Mouse (Mus musculus) megakaryocyte-erythroid progenitor cell, adult 5-6 weeks (primary cell): ENCODE measurements around the gene Rxfp2. TPM values are rescaled to one million over a fixed set of nuclear protein-coding genes. Genes with fewer than 3 reads are reported as not detected.

Experiments
- ATAC-seq: replicated peaks from 2 replicates; pipeline ENCODE4 v1.8.0; 2016; ENCODE audit warnings: mild to moderate bottlenecking, inconsistent platforms; ENCODE audit not compliant: severe bottlenecking, poor library complexity, low FRiP score, low TSS enrichment
- total RNA-seq, 2 experiments: library from RNA; stranded (forward) in 1 of 2; stranded (reverse) in 1 of 2; fragments of 200-1000, 215-1000 nt in 1 of 2; fragments of >200 nt in 1 of 2; fragmentation: Nextera tagmentation in 1 of 2; gene quantifications; 2 replicates each; pipeline ENCODE4 v1.2.3; 2014 to 2017

The Rxfp2 gene
- total RNA-seq, 2 experiments from 2014 or later, result not detected

DNA sequence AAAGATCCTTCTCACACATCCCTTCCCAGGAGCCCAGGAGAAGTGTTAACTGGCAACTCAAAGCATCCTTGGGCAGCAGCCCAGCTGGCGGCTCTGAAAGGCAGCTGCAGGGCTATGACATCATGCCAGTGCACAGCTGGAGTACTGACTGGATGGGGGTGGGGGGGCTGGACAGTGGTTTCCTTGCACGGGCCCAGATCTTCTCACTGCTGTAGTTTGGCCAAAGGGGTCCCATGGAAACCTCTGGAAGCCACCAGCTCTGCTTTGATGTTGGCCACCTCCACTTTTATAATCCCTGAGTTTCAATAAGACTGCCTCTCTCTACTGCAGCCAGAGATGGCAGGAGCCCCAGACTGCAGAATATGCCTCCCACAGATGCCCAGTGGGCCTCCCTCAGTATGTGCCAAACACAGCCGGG is 13.6 kb downstream of the Rxfp2 start:
- ATAC-seq, result no peak

GRCm38 (mm10) chr5:150036286-150036685 is 17.8 kb downstream of the Rxfp2 start:
- ATAC-seq, result no peak

GRCm38 (mm10) chr5:150036918-150037317 is 18.4 kb downstream of the Rxfp2 start:
- no peak for ATAC-seq

GRCm38 (mm10) chr5:150044533-150044932 is 26.1 kb downstream of the Rxfp2 start:
- ATAC-seq, result no peak

DNA sequence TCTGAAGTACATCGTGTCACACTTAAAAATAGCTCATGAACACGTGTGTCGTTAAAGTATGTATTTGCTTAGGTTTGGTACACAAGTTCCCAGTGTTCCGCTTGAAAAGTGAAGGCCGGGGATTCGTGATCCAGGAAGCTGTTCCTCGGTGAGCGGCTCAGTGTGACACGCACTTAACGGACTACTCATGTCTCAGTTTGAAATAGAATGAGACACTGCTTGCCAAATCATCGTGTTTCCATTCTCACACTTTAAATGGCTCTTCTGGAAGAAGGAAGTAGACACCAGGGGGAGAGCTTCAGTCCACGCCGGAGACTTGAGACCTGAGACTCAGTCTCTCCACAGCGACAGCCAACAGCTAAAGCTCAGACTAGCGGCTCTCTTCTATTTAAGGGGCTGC is 28.0 kb downstream of the Rxfp2 start:
- no peak for ATAC-seq

DNA sequence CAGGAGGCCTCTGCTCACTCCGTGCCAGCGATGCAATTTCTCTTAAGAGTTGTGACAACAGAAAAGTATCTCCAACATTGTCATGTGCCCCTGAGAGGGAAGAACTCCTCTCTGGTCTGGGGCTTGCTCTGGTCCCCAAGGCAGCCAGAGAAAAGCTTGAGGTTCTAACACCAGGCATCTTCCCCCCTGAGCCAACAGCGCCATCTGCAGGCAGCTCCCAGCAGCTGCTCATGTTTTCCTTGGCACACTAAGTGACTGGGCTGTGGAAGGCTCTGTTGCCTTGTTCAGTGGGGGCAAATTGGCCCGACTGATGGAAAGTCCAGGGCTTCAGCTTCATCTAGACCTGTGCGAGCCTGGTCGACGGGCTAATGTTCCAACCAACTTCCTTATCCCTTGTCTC is 31.5 kb downstream of the Rxfp2 start:
- ATAC-seq, result 0 out of 2 replicates have a peak, but pooled peaks have one; percentile 23

- peak; percentile 79 for ATAC-seq
Measured at GRCm38 (mm10) chr5:150051828-150052227, 33.4 kb downstream of the Rxfp2 start.

DNA sequence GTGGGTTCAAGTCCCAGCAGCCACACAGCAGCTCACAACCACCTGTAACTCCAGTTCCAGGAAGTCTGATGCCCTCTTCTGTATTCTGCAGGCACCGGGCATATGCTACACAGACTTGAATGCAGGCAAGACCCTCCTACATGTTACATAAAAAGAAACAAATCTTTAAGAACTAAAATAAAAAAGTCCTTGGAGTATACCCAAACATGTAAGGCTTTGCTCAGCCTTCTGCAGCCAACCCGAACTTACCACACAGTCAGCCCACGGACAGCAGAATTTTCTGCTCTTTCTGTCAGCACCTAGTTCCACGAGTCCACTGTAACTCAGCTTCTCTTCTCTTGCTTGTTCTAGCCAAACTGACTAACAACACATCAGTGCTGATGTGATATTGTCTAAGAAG is 34.8 kb downstream of the Rxfp2 start:
- no peak for ATAC-seq

DNA sequence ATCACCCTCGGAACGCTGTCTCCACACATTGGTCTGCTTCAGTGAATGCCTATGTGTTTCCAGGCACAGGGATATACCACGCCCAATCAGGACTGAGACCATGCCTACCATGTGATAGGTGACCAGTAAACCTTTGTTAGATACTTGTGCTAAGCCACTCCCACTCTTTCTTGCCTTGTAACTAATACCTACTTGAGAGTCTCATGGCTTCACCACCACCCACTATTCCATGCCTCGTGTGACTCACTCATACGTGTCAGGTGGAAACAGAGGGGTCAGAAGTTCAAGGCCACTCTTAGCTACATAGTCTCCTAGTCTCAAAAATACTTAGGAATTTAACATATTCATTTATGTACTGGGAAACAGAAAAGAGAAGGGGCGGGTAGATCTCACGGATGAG is 35.5 kb downstream of the Rxfp2 start:
- ATAC-seq, result no peak

DNA sequence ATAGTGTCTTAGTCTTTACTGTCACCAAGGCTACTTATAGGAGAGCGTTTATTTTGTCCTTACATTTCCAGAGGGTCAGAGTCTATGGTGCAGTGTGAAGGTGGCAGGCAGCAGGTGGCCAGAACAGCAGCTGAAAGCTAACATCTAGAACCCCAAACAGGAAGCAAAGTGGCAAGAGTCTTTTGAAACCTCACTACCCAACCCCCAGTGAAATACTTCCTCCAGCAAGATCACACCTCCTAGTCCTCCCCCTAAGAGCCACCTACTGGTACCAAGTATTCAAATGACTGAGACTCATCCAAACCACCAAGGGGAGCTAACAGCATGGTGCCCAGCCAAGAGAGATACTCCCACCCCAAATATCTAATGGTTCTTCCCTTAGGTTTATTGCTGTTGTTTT is 36.8 kb downstream of the Rxfp2 start:
- ATAC-seq, result no peak

- ATAC-seq, result no peak
Measured at GRCm38 (mm10) chr5:150056056-150056455, 37.6 kb downstream of the Rxfp2 start.

DNA sequence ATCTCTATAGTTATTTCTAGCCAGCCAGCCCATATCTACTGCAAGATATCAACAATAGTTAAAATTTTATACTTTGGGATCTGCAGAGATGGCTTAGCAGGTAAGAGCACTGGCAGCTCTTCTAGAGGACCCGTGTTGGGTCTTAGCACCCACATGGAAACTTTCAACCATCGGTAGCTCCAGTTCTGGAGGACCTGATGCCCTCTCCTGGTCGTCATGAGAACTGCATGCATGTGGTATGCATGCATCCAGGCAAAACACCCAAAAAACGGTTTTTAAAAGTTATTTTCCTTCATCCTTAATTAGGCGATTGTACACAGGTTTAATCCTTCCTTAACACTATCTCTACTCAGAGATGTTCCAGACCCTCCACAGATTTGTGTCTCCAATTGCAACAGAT is 40.4 kb downstream of the Rxfp2 start:
- no peak for ATAC-seq

DNA sequence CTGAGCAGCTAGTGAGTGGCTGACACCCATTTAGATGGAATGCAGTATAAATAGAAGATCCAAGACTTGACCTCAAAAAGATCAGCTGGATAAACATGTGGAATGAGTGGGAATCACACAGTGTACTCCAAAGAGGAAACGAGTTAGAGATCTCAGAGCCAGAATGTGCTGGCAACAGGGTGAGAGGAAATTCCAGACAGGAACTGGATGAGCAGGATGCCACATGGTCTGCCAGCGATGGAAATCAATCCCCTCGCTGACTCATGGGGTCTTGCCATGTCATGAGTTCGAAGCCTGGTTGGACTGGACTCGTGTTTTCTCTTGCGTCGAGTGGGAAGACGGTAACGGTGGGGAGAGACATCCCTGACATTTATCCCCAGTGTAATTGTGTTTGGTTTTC is 41.0 kb downstream of the Rxfp2 start:
- ATAC-seq, result no peak

- no peak for ATAC-seq
Measured at GRCm38 (mm10) chr5:150061086-150061485, 42.6 kb downstream of the Rxfp2 start.

DNA sequence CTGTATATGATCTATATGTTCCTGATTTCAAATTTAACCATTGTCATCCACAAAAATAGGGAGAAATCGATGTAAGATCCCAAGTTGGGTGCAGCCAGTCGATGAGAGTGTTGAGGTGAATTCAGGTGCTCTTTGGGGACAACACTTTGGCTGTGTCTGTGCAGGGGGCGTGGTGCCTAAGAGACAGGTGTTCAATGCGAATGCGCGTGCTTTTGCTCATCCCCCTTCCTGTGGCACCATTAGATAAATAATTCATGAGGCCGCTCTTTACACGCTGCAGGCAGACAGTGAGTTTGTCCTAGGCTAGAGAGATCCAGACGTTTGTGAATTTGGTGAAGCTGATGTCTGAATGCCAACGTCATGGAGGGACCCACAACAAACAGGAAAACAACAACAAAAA is 45.8 kb downstream of the Rxfp2 start:
- ATAC-seq, result no peak

- ATAC-seq, result no peak
Measured at GRCm38 (mm10) chr5:150070086-150070485, 51.6 kb downstream of the Rxfp2 start.

DNA sequence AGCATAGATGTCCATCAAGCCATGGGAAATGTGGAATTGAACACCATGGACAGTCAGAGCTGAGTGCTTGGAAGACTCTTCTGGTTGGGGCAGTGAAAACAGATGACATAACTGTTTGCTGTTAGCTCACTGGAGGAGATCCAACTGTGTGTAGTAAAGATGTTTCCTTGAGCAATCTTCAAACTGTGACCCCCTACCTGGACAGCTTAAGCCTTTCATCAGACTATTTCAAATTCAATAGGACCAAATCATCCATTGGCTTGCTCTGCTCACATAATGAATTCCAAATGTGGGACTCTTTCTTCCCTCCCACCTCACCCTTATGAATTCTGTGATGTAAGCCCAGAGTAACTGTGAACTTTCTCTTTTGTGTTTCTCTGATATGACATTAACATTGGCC is 53.3 kb downstream of the Rxfp2 start:
- ATAC-seq, result no peak

GRCm38 (mm10) chr5:150079866-150080797 is 61.7 kb downstream of the Rxfp2 start:
- ATAC-seq, result no peak

DNA sequence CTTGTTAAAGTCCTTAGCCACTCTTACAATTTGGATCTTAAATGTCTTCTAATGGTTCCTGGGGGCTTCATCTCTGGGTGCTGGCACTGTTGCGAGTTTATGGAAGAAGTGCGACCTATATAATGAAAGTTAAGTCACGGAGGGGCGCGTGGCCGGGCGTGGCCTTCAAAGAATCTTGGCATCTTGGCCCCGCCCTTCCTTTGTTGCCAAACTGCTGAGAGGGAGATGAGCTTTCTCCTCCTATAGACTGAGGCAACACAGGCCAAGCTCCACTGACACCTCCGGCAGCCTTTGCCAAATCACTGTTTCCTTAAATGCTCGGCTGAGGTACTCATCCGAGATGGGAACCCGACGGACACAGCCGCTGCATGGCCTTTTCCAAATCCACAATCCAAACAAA is 64.2 kb downstream of the Rxfp2 start:
- no peak for ATAC-seq

- ATAC-seq, result no peak
Measured at GRCm38 (mm10) chr5:150083190-150083589, 64.7 kb downstream of the Rxfp2 start.

DNA sequence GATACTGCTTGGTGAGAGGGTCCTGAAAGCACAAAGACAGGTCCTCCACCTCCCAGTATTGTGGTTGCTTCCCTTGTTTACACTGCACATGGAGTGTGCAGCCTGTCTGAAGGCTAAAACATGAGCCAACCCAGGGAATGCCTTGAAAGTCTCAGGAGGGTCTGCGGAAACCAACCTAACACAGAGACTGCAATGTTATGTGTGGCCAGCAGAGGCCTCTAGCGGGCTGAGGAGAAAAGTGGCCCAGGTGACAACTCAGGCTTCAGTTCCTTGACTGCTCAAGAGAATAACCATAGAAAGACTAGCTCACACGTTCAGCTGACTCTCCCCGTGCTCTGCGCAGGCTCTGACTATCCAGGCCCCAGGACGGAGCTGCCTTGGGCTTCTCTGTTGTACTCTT is 79.1 kb downstream of the Rxfp2 start:
- ATAC-seq, result peak; percentile 97
